Mouse (Mus musculus) stomach, embryonic 15.5 days (tissue): Measurements from ENCODE around the gene Rchy1. TPM values are rescaled to one million over a fixed set of nuclear protein-coding genes. Genes with fewer than 3 reads are reported as not detected.
"Not testable (repeated sequence)": the region's sequence is repeated elsewhere in the genome, so short reads cannot be mapped to it uniquely, and the experiment has no call there.

ENCODE experiments used
- ATAC-seq: fragments of 200-750 bp; cut with Nextera tagmentation; 2 replicates; pipeline ENCODE4 v1.8.0; 2017; ENCODE audit warnings: low read depth, moderate number of reproducible peaks, moderate TSS enrichment; ENCODE audit not compliant: insufficient read depth, low FRiP score
- H3K27ac ChIP-seq: fragments of 300-500 bp; sonication (generic); 2 replicates; pipeline ENCODE4 v1.5.1; 2015; ENCODE audit warnings: mild to moderate bottlenecking, inconsistent platforms
- H3K27me3 ChIP-seq: fragments of 300-500 bp; sonication (generic); replicated peaks from 2 replicates; pipeline ENCODE4 v1.6.1; 2015; ENCODE audit warnings: inconsistent platforms
- H3K36me3 ChIP-seq: fragments of 300-500 bp; sonication (generic); 2 replicates; pipeline ENCODE4 v1.6.1; 2015; ENCODE audit warnings: inconsistent platforms
- H3K4me1 ChIP-seq: fragments of 300-500 bp; sonication (generic); 2 replicates; pipeline ENCODE4 v1.6.1; 2015; ENCODE audit warnings: inconsistent platforms
- H3K4me2 ChIP-seq: fragments of 300-500 bp; sonication (generic); 2 replicates; pipeline ENCODE4 v1.6.1; 2015; ENCODE audit warnings: mild to moderate bottlenecking, inconsistent platforms
- H3K4me3 ChIP-seq: fragments of 300-500 bp; sonication (generic); replicated peaks from 2 replicates; pipeline ENCODE4 v1.5.1; 2015; ENCODE audit warnings: inconsistent platforms
- H3K9ac ChIP-seq: fragments of 300-500 bp; sonication (generic); 2 replicates; pipeline ENCODE4 v1.6.1; 2015; ENCODE audit warnings: inconsistent platforms
- H3K9me3 ChIP-seq: fragments of 300-500 bp; sonication (generic); 2 replicates; pipeline ENCODE4 v1.6.1; 2016; ENCODE audit warnings: inconsistent platforms
- WGBS: fragments of 180-500 bp; shearing (Covaris S2); methylation state at CpG from one replicate; pipeline ENCODE4 v1.1.7; 2015; 5-methylcytosine and 5-hydroxymethylcytosine counted together
- polyA plus RNA-seq: library from polyadenylated mRNA; unstranded; fragments of >200 nt; fragmentation: Nextera tagmentation; extraction: Ambion mirVana; gene quantifications from 2 replicates; pipeline ENCODE4 v1.2.1, GENCODE M21; 2015

The Rchy1 gene
- polyA plus RNA-seq, 1 experiment from 2014 or later: 89.7 TPM

DNA sequence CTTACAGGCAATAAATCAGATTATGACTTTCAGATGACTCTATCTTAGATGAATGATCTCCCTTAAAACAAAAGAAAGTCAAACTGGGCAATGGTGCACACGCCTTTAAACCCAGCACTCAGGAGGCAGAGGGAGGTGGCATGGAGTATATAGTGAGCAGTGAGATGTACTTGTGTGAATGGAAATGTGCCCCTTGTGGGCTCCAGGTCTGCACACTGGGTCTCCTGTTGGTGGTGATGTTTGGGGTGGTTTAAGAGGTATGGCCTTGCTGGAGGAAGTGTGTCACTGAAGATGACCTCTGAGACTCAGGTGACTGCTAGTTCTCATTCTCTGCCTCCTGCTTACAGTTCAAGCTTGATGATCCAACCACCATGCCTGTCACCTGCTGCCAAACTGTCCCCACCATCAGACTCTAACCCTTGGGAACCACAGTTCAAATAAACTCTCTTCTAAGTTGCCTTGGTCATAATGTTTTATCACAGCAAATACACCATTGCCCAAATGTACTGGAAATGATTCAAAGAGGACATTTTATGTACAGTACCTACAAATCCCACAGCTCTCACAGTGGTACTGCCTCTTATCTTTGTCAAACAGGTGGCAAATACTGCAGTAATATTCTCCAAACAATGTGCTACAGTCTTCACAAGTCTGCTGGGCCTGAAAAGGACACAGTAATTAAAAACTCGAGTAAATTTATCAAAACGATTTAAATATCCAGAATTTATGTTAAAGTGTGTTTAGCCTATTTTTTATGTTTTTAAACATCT lies 5.7 kb downstream of the Rchy1 start:
- H3K36me3 ChIP-seq: peaks cover 10% of the 10 kb centered on the region
- no peak for ATAC-seq
- H3K4me1 ChIP-seq: peaks cover 13% of the 10 kb centered on the region; the same call in 1 of the 2 replicates
- 82% methylated on average over 3 of the region's 3 CpGs for WGBS
- no peaks in the 10 kb centered on the region for H3K9me3 ChIP-seq
- no peak overlapping the region for H3K9ac ChIP-seq
- H3K4me3 ChIP-seq: no peak overlapping the region
- H3K4me2 ChIP-seq: no peak overlapping the region
- H3K27ac ChIP-seq: no peak overlapping the region
- no peaks in the 10 kb centered on the region for H3K27me3 ChIP-seq

DNA sequence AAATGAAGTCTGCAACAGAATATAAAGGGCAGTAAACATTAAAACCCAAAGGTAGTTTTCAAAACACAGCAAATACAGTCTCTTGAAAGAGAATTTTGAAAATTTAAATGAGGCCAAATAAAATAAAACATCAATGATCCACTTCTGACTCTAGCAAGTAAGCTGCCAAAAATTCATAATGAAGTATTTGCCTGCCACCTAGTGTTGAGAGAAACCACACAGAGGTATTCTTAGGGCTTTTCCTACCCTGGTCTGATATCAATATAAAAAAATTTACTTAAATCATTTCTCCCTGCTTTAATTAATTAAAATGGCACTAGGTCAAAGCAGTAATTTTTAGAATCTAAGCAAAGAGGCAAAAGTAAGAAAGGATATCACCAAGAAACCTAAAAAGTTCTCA lies 11.5 kb downstream of the Rchy1 start:
- no peaks in the 10 kb centered on the region for H3K4me1 ChIP-seq
- no peak overlapping the region for H3K27ac ChIP-seq
- H3K9ac ChIP-seq: no peak overlapping the region
- H3K27me3 ChIP-seq: no peaks in the 10 kb centered on the region
- no peak overlapping the region for H3K4me2 ChIP-seq
- no peak for ATAC-seq
- no peaks in the 10 kb centered on the region for H3K9me3 ChIP-seq
- H3K36me3 ChIP-seq: peaks cover 28% of the 10 kb centered on the region
- no peak overlapping the region for H3K4me3 ChIP-seq

DNA sequence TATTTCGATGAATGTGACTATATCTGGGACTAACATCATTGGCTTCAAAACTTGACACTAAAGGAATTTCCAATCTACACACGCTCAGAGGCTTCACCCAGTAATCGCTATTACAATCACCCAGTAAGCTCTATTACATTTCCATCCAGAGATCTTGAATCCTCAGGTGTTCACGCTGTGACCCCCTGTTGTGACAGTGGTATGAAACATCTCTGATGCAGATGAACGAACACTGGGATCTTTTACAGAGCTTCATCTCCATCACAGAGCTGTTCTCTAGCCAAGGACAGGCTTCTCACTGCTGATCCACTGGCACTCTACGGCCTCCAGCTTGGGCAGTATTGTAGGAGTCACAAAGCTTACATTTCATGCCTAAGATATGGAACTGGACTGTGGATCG lies 13.4 kb downstream of the Rchy1 start:
- H3K9me3 ChIP-seq: no peaks in the 10 kb centered on the region
- no peak overlapping the region for H3K9ac ChIP-seq
- no peak overlapping the region for H3K4me2 ChIP-seq
- H3K4me3 ChIP-seq: no peak overlapping the region
- ATAC-seq: no peak
- 92% methylated on average over 7 of the region's 7 CpGs for WGBS
- H3K36me3 ChIP-seq: peaks cover 23% of the 10 kb centered on the region
- no peaks in the 10 kb centered on the region for H3K27me3 ChIP-seq
- H3K27ac ChIP-seq: no peak overlapping the region
- no peaks in the 10 kb centered on the region for H3K4me1 ChIP-seq

DNA sequence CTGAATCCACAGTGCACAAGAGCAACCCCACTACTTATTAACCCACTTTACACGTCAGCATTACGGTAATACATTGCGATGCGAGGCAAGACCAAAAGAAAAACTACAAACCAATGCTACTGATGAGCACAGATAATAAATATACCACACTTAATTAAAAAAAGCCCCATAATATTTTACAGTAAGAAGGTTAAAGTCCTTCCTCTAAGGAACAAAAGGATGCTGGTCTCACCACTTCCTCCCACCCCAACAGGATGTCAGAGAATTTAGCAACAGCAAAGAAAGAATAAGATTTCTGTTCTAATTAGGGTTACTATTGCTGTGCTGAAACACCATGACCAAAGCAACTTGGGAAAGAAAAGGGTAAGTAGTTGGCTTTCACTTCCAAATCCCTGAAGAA lies 15.9 kb downstream of the Rchy1 start:
- ATAC-seq: no peak
- 98% methylated on average over 4 of the region's 4 CpGs for WGBS
- Histone ChIP-seq H3K4me1 (no peaks in the 10 kb centered on the region), H3K4me3 (no peak overlapping the region), H3K36me3 (peaks cover 23% of the 10 kb centered on the region), H3K27me3 (no peaks in the 10 kb centered on the region), H3K4me2 (no peak overlapping the region), H3K9ac (no peak overlapping the region), H3K27ac (no peak overlapping the region), H3K9me3 (no peaks in the 10 kb centered on the region)

DNA sequence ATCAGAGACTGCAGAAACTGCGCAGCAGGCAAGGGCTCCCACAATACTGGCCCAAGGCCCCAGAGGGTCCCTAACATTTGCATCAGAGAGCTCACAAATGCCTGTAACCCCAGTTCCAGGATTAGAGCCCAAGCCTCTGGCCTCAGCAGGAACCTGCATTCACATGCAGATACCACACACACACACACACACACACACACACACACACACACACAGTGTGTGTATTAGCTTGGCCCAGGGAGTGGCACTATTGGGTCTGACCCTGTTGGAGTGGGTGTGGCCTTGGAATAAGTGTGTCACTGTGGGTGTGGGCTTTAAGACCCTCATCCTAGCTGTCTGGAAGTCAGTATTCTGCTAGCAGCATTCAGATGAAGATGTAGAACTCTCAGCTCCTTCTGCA lies 17.3 kb downstream of the Rchy1 start:
- peaks cover 19% of the 10 kb centered on the region for H3K36me3 ChIP-seq
- H3K27me3 ChIP-seq, H3K27ac ChIP-seq, H3K4me3 ChIP-seq, H3K9ac ChIP-seq, H3K4me2 ChIP-seq, H3K4me1 ChIP-seq, ATAC-seq, H3K9me3 ChIP-seq: not testable (repeated sequence)
- 79% methylated on average over 1 of the region's 1 CpGs for WGBS

DNA sequence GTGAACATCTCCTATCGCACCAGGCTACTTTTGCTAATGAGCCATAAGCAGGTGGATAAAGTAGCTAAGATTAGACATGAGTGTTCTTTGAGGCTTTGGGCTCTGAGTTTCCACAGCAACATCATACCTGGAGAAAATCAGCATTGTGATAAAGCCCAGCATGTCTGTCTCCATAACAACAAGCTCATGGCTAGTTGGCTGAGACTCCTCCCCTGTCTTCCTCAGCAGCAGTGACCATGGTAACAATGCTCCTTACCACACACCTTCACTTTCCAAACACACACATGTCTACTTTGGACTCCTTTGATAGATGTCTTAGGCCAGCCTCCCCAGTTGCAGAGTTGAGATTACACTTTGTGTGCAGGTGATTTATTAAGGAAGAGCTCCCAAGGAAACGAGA lies 49.6 kb downstream of the Rchy1 start:
- no peaks in the 10 kb centered on the region for H3K36me3 ChIP-seq
- H3K27me3 ChIP-seq: no peaks in the 10 kb centered on the region
- H3K4me3 ChIP-seq: no peak overlapping the region
- no peak for ATAC-seq
- 54% methylated on average over 2 of the region's 2 CpGs for whole genome bisulfite sequencing
- no peaks in the 10 kb centered on the region for H3K9me3 ChIP-seq
- H3K4me2 ChIP-seq: no peak overlapping the region
- H3K4me1 ChIP-seq: no peaks in the 10 kb centered on the region
- no peak overlapping the region for H3K9ac ChIP-seq
- H3K27ac ChIP-seq: no peak overlapping the region

DNA sequence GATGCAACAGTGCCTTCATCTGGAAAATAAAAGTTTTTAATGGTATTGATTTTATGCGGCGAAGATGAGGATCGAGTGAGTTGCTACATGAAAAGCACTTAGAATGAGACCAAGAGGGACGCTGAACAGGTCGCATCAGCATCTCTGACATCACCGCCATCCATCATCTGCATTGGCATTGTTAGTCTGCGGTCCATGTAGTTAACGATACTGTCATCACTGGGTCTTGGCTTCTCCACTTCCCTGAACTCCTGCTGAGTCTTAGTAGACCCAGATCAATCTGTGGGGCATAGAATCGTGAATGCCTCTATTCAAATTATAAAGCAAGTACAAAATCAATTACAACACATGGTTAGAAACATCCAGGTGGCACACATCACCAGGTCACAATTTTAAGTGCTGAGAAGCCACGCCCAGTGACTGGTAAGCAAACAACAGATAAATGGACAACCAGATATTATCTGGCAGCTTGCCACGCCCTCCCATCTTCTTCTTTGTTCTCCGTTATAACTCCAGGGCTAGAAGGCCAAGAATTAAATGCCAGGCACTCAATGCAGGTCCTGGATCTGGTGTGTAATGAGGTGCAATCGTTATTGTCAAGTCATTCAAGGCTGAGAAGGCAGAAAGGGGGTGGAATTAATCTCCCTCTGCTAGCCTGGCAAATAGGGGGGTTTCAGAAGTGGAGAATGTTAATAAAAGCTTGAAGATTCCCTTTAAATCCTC lies 51.3 kb downstream of the Rchy1 start:
- no peak for ATAC-seq
- 72% methylated on average over 13 of the region's 13 CpGs for WGBS

DNA sequence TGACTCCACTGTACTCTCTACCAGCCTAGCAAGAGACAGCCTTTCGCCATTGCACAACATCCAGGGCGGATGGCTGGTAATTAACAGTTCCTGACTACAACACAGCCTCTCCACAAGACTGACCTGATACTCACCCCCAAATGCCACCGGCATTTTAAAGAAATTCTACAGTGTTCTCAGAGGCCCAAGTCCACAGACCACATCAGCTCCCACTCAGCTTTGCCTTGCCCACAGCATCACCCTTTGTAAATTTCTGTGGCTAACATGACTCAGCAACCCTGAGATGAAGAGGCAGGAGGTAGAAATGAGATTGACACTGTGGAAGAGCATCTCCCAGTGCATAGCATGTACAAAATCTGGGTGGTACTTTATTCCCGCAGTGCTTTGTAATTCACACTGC lies 52.3 kb downstream of the Rchy1 start:
- WGBS: 88% methylated on average over 4 of the region's 4 CpGs
- no peak for ATAC-seq
- Histone ChIP-seq H3K4me3 (no peak overlapping the region), H3K9ac (no peak overlapping the region), H3K9me3 (no peaks in the 10 kb centered on the region), H3K27ac (no peak overlapping the region), H3K4me2 (no peak overlapping the region), H3K27me3 (no peaks in the 10 kb centered on the region), H3K4me1 (no peaks in the 10 kb centered on the region), H3K36me3 (no peaks in the 10 kb centered on the region)

More for the DNA sequence above, 51.3 kb downstream of the Rchy1 start:
- Histone ChIP-seq H3K27ac (no peak overlapping the region), H3K36me3 (no peaks in the 10 kb centered on the region), H3K27me3 (no peaks in the 10 kb centered on the region), H3K9me3 (no peaks in the 10 kb centered on the region), H3K9ac (no peak overlapping the region), H3K4me1 (no peaks in the 10 kb centered on the region), H3K4me2 (no peak overlapping the region), H3K4me3 (no peak overlapping the region)

DNA sequence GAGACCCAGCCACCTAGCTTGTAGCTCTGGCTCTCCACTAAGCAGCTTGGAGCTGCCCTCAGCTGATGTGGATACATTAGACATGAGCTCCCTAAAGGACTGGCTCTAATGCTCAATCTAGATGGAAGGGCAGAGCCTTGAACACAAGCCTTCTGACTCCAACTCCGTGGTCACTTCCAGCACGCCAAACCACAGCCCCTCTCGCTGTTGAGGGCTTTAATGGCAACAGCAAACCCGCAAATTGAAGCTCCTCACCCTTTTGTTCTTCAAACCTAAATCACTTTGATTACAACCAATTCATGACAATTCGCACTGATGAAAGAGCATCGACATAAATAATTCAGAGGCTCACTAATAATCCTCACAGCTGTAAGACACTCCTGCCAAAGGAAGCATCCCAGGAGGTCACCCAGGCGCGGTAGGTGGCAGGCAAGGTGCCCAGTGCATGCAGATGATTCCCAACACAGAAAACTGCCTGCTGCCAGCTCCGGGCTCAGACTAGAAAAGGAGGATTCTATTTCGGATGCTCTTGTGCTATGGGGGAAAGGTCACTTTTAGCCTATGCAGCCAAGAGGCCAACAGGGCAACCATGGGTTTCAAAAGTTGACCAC lies 53.8 kb downstream of the Rchy1 start:
- Histone ChIP-seq H3K9ac (no peak overlapping the region), H3K4me2 (no peak overlapping the region), H3K27me3 (no peaks in the 10 kb centered on the region), H3K4me1 (no peaks in the 10 kb centered on the region), H3K36me3 (no peaks in the 10 kb centered on the region), H3K27ac (no peak overlapping the region), H3K4me3 (no peak overlapping the region), H3K9me3 (no peaks in the 10 kb centered on the region)
- no peak for ATAC-seq
- 69% methylated on average over 10 of the region's 10 CpGs for WGBS

Other genes with a start within 250 kb of the Rchy1 start
- 0.30 TPM in 1 of 2 replicates, not detected in the other for gene Odaph, start 24.4 kb upstream of the Rchy1 start, polyA plus RNA-seq
- 3.0 and 3.9 TPM in 2 replicates for gene Cdkl2, start 80.8 kb upstream of the Rchy1 start, polyA plus RNA-seq
- 159 and 163 TPM in 2 replicates for gene G3bp2, start 120.7 kb upstream of the Rchy1 start, polyA plus RNA-seq
- 46.0 and 49.4 TPM in 2 replicates for gene Uso1, start 174.9 kb upstream of the Rchy1 start, polyA plus RNA-seq